Mouse (Mus musculus) bone marrow macrophage, adult 2 months (primary cell): ENCODE data around the gene R3hdm2. TPM values are rescaled to one million over a fixed set of nuclear protein-coding genes. Genes with fewer than 3 reads are reported as not detected.

Experiments
- H3K27ac ChIP-seq: 2 replicates; pipeline ENCODE4 v1.5.1; 2012; ENCODE audit warnings: low read depth, low read length; ENCODE audit not compliant: insufficient read depth
- H3K4me1 ChIP-seq: 2 replicates; pipeline ENCODE4 v1.6.1; 2012; ENCODE audit warnings: low read length; ENCODE audit not compliant: control insufficient read depth, insufficient read depth
- H3K4me3 ChIP-seq: 2 replicates; pipeline ENCODE4 v1.5.1; 2012; ENCODE audit warnings: mild to moderate bottlenecking, low read length, moderate library complexity; ENCODE audit not compliant: insufficient read depth
- CTCF ChIP-seq: IDR thresholded peaks from 2 replicates; pipeline ENCODE4 v1.5.1; 2012; ENCODE audit warnings: low read depth, mild to moderate bottlenecking, low read length, moderate library complexity
- POLR2A ChIP-seq: IDR thresholded peaks from 2 replicates; pipeline ENCODE4 v1.6.1; 2012; ENCODE audit warnings: mild to moderate bottlenecking, low read depth, low read length, borderline replicate concordance
- polyA plus RNA-seq: library from polyadenylated mRNA; stranded (reverse); fragments of >200 nt; gene quantifications from 2 replicates; pipeline ENCODE4 v1.2.4, GENCODE M21; 2012; ENCODE audit not compliant: missing spikeins, insufficient read depth, insufficient read length

R3hdm2 gene
- polyA plus RNA-seq, 1 experiment: 134 TPM

DNA sequence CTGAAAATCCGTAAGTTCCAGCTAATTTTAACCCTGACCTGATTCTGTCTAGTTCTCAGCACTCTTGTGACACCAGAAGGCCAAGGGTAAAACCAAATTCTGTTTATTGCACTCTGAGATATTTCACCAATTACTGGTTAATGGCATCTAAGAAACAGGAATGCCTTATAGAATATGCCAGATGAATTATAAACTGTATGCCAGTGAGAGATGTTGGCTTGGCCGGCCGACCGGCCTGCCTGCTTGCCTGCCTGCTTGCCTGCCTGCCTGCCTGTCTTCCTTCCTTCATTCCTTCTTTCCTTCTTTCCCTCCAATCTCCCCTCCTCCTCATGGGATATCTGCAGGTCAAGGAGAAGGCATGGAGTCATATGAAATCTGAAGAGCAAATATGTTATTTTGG, 52.3 kb downstream of the R3hdm2 start:
- Histone ChIP-seq H3K27ac (no peak overlapping the region), H3K4me1 (peaks cover 8% of the 10 kb centered on the region), H3K4me3 (no peak overlapping the region)
- TF ChIP-seq POLR2A (no peak), CTCF (no peak)

GRCm38 (mm10) chr10:127437354-127438113, 57.4 kb downstream of the R3hdm2 start:
- Histone ChIP-seq H3K4me3 (no peak overlapping the region), H3K4me1 (no peaks in the 10 kb centered on the region), H3K27ac (no peak overlapping the region)
- TF ChIP-seq POLR2A (no peak), CTCF (no peak)

- H3K4me1 ChIP-seq: no peaks in the 10 kb centered on the region
- H3K27ac ChIP-seq: no peak overlapping the region
- H3K4me3 ChIP-seq: no peak overlapping the region
- TF ChIP-seq POLR2A: no peak
Observed at GRCm38 (mm10) chr10:127453701-127454100, 73.6 kb downstream of the R3hdm2 start.

GRCm38 (mm10) chr10:127462411-127463096, 82.4 kb downstream of the R3hdm2 start:
- Histone ChIP-seq H3K27ac (no peak overlapping the region), H3K4me1 (no peaks in the 10 kb centered on the region), H3K4me3 (no peak overlapping the region)
- TF ChIP-seq POLR2A (no peak), CTCF (no peak)

GRCm38 (mm10) chr10:127471281-127471988, 91.3 kb downstream of the R3hdm2 start:
- TF ChIP-seq POLR2A (no peak), CTCF (no peak)
- Histone ChIP-seq H3K4me3 (no peak overlapping the region), H3K4me1 (peaks cover 18% of the 10 kb centered on the region), H3K27ac (no peak overlapping the region)

DNA sequence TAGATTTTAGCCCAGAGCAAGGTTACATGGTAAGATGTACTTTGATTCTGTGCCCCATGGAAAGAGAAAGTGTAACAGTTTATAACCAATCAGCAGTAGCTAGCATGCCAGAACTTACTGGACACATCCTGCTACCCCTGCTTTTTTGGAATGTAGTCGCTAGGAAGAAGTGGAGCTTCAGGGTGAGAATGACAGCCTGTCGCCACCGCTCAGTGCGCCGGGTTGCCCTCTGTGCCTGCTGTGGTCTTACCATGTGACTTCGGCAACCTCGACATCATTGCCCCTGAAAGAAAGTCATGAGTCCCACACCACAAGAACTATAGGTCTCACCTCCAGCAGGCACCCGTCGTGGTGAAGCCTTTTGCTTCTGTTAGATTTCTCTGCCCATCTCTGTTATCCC, 92.6 kb downstream of the R3hdm2 start:
- Histone ChIP-seq H3K4me1 (peaks cover 18% of the 10 kb centered on the region), H3K4me3 (no peak overlapping the region), H3K27ac (no peak overlapping the region)
- TF ChIP-seq CTCF (no peak), POLR2A (no peak)

- Histone ChIP-seq H3K27ac (no peak overlapping the region), H3K4me1 (peaks cover 21% of the 10 kb centered on the region), H3K4me3 (no peak overlapping the region)
- TF ChIP-seq CTCF: no peak
- TF ChIP-seq POLR2A: no peak
Observed at GRCm38 (mm10) chr10:127475175-127475574, 95.0 kb downstream of the R3hdm2 start.

DNA sequence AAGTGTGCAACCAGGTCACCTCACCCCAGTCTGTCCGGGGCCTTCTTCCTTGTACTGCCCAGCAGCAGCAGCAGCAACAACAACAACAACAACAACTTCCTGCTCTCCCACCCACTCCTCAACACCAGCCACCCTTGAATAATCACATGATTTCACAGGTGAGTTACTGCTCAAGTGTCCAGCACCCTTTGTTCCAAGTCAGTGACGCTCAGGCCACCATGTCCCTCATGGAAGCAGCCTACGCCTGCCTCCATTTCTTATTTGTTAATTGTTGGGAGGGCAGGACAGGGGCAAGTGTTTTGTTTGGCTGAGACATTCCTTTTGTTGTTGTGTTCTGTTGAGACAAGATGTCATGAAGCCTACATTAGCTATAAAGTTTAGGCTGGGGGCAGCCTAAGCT, 96.4 kb downstream of the R3hdm2 start:
- H3K4me1 ChIP-seq: peaks cover 16% of the 10 kb centered on the region
- no peak overlapping the region for H3K4me3 ChIP-seq
- TF ChIP-seq CTCF: no peak
- no peak for TF ChIP-seq POLR2A
- no peak overlapping the region for H3K27ac ChIP-seq

DNA sequence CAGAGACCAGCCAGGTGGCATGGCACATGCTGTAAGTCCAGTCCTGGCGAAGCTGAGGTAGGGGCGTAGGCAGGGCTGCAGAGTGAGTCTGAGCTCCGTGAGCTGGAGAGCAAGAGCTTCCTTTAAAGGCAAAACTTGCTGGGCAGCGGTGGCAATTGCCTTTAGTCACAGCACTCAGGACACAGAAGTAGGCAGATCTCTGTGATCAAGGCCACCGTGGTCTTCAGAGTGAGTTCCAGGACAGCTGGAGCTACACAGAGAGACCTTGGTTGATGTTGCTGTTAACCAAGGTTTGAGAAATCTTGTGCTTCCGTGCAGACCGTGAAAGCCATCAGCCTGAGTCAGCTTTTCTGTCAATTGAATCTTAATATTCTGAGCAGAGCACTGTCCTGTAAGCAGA, 97.2 kb downstream of the R3hdm2 start:
- TF ChIP-seq CTCF (no peak), POLR2A (no peak)

DNA sequence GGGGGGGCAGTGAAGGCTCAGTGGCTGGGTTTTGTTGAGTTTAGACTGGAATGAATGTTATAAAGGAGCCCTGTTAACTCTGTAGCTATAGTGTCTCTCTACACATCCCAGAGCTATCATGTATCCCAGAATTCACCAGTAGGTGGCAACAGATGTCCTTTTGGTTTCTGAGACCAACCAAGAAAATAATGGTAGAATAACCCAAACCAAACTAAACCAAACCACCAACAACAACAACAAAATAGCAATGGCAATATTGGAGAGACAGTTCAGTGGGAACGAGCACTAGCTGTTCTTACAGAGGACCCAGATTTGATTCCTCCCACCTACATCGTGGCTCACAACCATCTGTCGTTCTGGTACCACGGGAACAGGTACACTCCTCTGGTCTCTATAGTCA, 99.0 kb downstream of the R3hdm2 start:
- H3K27ac ChIP-seq: no peak overlapping the region
- no peak for TF ChIP-seq CTCF
- TF ChIP-seq POLR2A: no peak
- H3K4me1 ChIP-seq: peaks cover 25% of the 10 kb centered on the region
- no peak overlapping the region for H3K4me3 ChIP-seq

More for the DNA sequence above, 97.2 kb downstream of the R3hdm2 start:
- Histone ChIP-seq H3K4me3 (no peak overlapping the region), H3K27ac (no peak overlapping the region), H3K4me1 (peaks cover 15% of the 10 kb centered on the region)
